Mouse (Mus musculus) liver, adult 2 months (tissue): ENCODE measurements at regions not wholly inside any gene's neighbourhood (a gene's known extent, or its start where the extent isn't known, plus 50 kb on each side); places are given as distances from the start of the nearest gene placed in this dataset.

Experiments used
- CTCF ChIP-seq: fragments of 200-500 bp; IDR thresholded peaks from 2 replicates; pipeline ENCODE4 v1.5.1; 2011; ENCODE audit warnings: low read depth, low read length, control low read depth
- POLR2A ChIP-seq: fragments of 200-500 bp; IDR thresholded peaks from 2 replicates; pipeline ENCODE4 v1.6.1; 2011; ENCODE audit warnings: low read length, control low read depth; ENCODE audit not compliant: insufficient read depth; ENCODE audit errors: extremely low read depth

DNA sequence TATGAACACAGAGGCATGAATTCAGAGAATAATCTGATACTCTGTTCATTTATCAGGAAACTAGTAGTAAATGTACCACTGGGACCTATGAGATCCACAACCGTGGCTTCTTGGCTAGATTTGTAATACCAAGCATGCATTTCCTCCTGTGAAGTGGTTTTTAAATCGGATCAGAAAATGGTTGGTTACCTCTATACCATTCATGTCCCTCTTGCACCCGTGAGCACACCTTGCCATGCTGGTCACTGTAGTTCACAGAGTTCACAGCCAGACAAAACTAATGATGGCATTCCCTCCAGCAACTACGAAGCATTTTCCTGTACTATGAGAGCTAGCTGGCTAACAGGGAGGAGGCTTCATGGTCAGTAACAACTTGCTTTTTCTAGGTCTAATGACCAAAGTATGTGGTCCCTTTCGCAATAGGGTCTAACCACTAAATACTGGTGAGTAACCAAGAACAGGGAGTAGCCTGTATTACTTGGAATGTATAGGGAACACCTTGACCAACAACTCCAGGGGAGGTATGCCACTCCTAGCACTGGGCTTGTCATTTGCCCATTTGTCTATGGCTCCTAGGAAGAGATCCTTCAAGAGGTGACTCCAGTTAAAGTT, 227.0 kb upstream of the Zbtb20 start:
- TF ChIP-seq CTCF = no peak
- no peak for TF ChIP-seq POLR2A
